ENCODE assay signal across 31 mouse cellular contexts in genomic region chr2:3132473-3132872, GRCm38 (mm10). TPM values are rescaled to one million over a fixed set of nuclear protein-coding genes. Genes with fewer than 3 reads are reported as not detected.
DNase-seq lines count a peak whose midpoint lies in the region; ATAC-seq and TF ChIP-seq lines count a peak whose summit lies in the region.
"Had no signal": no experiment of that assay in that cellular context is flagged by ENCODE, and none has a peak within 500 bp of the region (broad histone marks: within the 10 kb centered on the region; RNA-seq: fewer than 3 reads in every experiment).

No protein-coding gene starts in this region.

- no peak overlapping the region for H3K9ac ChIP-seq in forebrain, embryonic 14.5 days (ENCODE audit: low read length)
- H3K9ac ChIP-seq in forebrain, embryonic 11.5 days (ENCODE audit: low read length): no peak overlapping the region
- no peak overlapping the region for H3K9ac ChIP-seq in forebrain, postnatal 0 days
- H3K9ac ChIP-seq: embryonic facial prominence, embryonic 12.5 days; heart, embryonic 12.5 days; limb, embryonic 13.5 days; lung, embryonic 15.5 days; neural tube, embryonic 12.5 days had no signal

- H3K9me3 ChIP-seq in forebrain, embryonic 14.5 days (replicated peaks; ENCODE audit: control insufficient read depth, low read length): no peaks in the 10 kb centered on the region
- no peaks in the 10 kb centered on the region for H3K9me3 ChIP-seq in forebrain, embryonic 11.5 days (ENCODE audit: control insufficient read depth, low read length)
- H3K9me3 ChIP-seq in forebrain, postnatal 0 days (ENCODE audit: low read length): no peaks in the 10 kb centered on the region
- H3K9me3 ChIP-seq: embryonic facial prominence, embryonic 12.5 days; heart, embryonic 12.5 days; hindbrain, embryonic 10.5 days; limb, embryonic 13.5 days; lung, embryonic 15.5 days; midbrain, embryonic 10.5 days; neural tube, embryonic 12.5 days had no signal

- H3K27ac ChIP-seq in forebrain, embryonic 14.5 days (ENCODE audit: low read depth, low read length): no peak overlapping the region
- H3K27ac ChIP-seq in forebrain, embryonic 11.5 days (ENCODE audit: low read depth, low read length): no peak overlapping the region
- no peak overlapping the region for H3K27ac ChIP-seq in forebrain, postnatal 0 days (ENCODE audit: low read depth, low read length)
- H3K27ac ChIP-seq: embryonic facial prominence, embryonic 12.5 days; heart, adult 2 months; hindbrain, embryonic 10.5 days; limb, embryonic 13.5 days; lung, embryonic 15.5 days; midbrain, embryonic 10.5 days; neural tube, embryonic 12.5 days had no signal

- 0 out of 2 replicates have a peak, but pooled peaks have one; percentile 14 for ATAC-seq in forebrain, embryonic 14.5 days
- no peak for ATAC-seq in forebrain, embryonic 11.5 days (replicated peaks; ENCODE audit: low FRiP score)
- ATAC-seq in forebrain, postnatal 0 days: peak; percentile 74
- ATAC-seq: activated CD4-positive, CD25-positive, alpha-beta regulatory T cell, adult 4 months; hindbrain, embryonic 16.5 days had no signal

- intact Hi-C loops in left cerebral cortex, postnatal 4 days (cut with DNase I): no loop called here

- no peaks in the 10 kb centered on the region for H3K36me3 ChIP-seq in forebrain, embryonic 14.5 days (ENCODE audit: control insufficient read depth, insufficient read depth, low read length)
- H3K36me3 ChIP-seq in forebrain, embryonic 11.5 days (ENCODE audit: control insufficient read depth, insufficient read depth, low read length): no peaks in the 10 kb centered on the region
- H3K36me3 ChIP-seq in forebrain, postnatal 0 days (ENCODE audit: insufficient read depth): no peaks in the 10 kb centered on the region
- H3K36me3 ChIP-seq: embryonic facial prominence, embryonic 12.5 days; heart, embryonic 12.5 days; hindbrain, embryonic 10.5 days; limb, embryonic 13.5 days; lung, embryonic 15.5 days; midbrain, embryonic 10.5 days; neural tube, embryonic 12.5 days had no signal

- peaks cover 2% of the 10 kb centered on the region; the same call in 1 of the 2 replicates for H3K4me1 ChIP-seq in forebrain, embryonic 14.5 days (ENCODE audit: control insufficient read depth, insufficient read depth, low read length)
- peaks cover 3% of the 10 kb centered on the region; the same call in 1 of the 2 replicates for H3K4me1 ChIP-seq in forebrain, embryonic 11.5 days (replicated peaks; ENCODE audit: control insufficient read depth, insufficient read depth, low read length)
- no peaks in the 10 kb centered on the region for H3K4me1 ChIP-seq in forebrain, postnatal 0 days (ENCODE audit: insufficient read depth)

- no peaks in the 10 kb centered on the region for H3K27me3 ChIP-seq in forebrain, embryonic 14.5 days (replicated peaks; ENCODE audit: control insufficient read depth, insufficient read depth, low read length)
- H3K27me3 ChIP-seq in forebrain, embryonic 11.5 days (ENCODE audit: control insufficient read depth, insufficient read depth, low read length): no peaks in the 10 kb centered on the region
- H3K27me3 ChIP-seq in forebrain, postnatal 0 days (ENCODE audit: insufficient read depth, low read length): no peaks in the 10 kb centered on the region
- H3K27me3 ChIP-seq: CH12.LX; embryonic facial prominence, embryonic 12.5 days; heart, embryonic 12.5 days; limb, embryonic 13.5 days; lung, embryonic 15.5 days; neural tube, embryonic 12.5 days had no signal

- no peak overlapping the region for H3K4me2 ChIP-seq in forebrain, embryonic 14.5 days (ENCODE audit: low read length)
- no peak overlapping the region for H3K4me2 ChIP-seq in forebrain, embryonic 11.5 days (ENCODE audit: low read depth, low read length, severe bottlenecking)
- H3K4me2 ChIP-seq in forebrain, postnatal 0 days (ENCODE audit: low read depth): no peak overlapping the region
- H3K4me2 ChIP-seq: embryonic facial prominence, embryonic 12.5 days; heart, embryonic 12.5 days; limb, embryonic 13.5 days; liver, embryonic 11.5 days; lung, embryonic 15.5 days; neural tube, embryonic 12.5 days had no signal

- DNase-seq in cerebellum, adult 11-12 months: peak; percentile 26
- no peak for DNase-seq in cerebellum, adult 11 months
- no peak for DNase-seq in forebrain, embryonic 14.5 days (ENCODE audit: low spot score)
- DNase-seq in forebrain, embryonic 11.5 days (ENCODE audit: low spot score): no peak
- DNase-seq in left cerebral cortex, postnatal 4 days: peak; percentile 17
- no peak for DNase-seq in left cerebral cortex, adult 8-10 months (ENCODE audit: low spot score in 2 of 2)
- DNase-seq in forebrain, postnatal 0 days: peak; percentile 29
- DNase-seq in spleen, postnatal 36 days (ENCODE audit: low spot score in 2 of 2): no peak
- DNase-seq: adrenal gland, adult 2 months; adrenal gland, postnatal 36 days; embryo, embryonic 11 days; heart, adult 2 months; heart, postnatal 10 days; kidney, adult 2 months; kidney, postnatal 36 days; right cerebral cortex, adult 18-20 months; right cerebral cortex, postnatal 4 days; thymus, adult 2 months; thymus, postnatal 36 days had no signal

- WGBS in forebrain, embryonic 14.5 days: 76% methylated on average over 9 of the region's 9 CpGs
- 89% methylated on average over 9 of the region's 9 CpGs for WGBS in forebrain, embryonic 11.5 days
- WGBS in forebrain, postnatal 0 days: 71% methylated on average over 9 of the region's 9 CpGs

- TF ChIP-seq CTCF in forebrain, postnatal 0 days (IDR thresholded peaks at IDR 0.05; ENCODE audit: low read depth): no peak

- no peak overlapping the region for H3K4me3 ChIP-seq in forebrain, embryonic 14.5 days (ENCODE audit: low read depth, low read length)
- H3K4me3 ChIP-seq in forebrain, embryonic 11.5 days (ENCODE audit: low read depth, low read length): no peak overlapping the region
- H3K4me3 ChIP-seq in forebrain, postnatal 0 days (ENCODE audit: low read depth, low read length): no peak overlapping the region
- H3K4me3 ChIP-seq: embryonic facial prominence, embryonic 12.5 days; heart, adult 2 months; heart, embryonic 12.5 days; hindbrain, embryonic 10.5 days; limb, embryonic 13.5 days; lung, embryonic 15.5 days; midbrain, embryonic 10.5 days; myocyte; neural tube, embryonic 12.5 days had no signal

RNA-seq across cellular contexts. Expression of gene Fam171a1, which starts 18.4 kb away (rescaled TPM):
- 23.9 and 26.1 TPM in 2 replicates for polyA plus RNA-seq in forebrain, embryonic 14.5 days (2014; fragmentation: Nextera tagmentation; extraction: Ambion mirVana)
- polyA plus RNA-seq in forebrain, embryonic 11.5 days (2014; fragmentation: Nextera tagmentation; extraction: Ambion mirVana): 34.7 and 35.9 TPM in 2 replicates
- 10 to 100 TPM; 59.8 to 60.8 TPM for total RNA-seq in left cerebral cortex, postnatal 4 days (2021)
- total RNA-seq in left cerebral cortex, adult 8-10 months (2022): 10 to 100 TPM; 68.3 to 79.5 (median 69.0) TPM
- 43.7 and 53.5 TPM in 2 replicates for total RNA-seq in forebrain, postnatal 0 days (2014; rRNA removed)
- 21.7 and 32.1 TPM in 2 replicates for polyA plus RNA-seq in forebrain, postnatal 0 days (2015; fragmentation: Nextera tagmentation; extraction: Ambion mirVana)
- polyA plus RNA-seq: activated CD4-positive, CD25-positive, alpha-beta regulatory T cell, adult 4 months had no signal

Comparison
In these comparisons a context has a peak if more than half of its experiments do, and no peak if none do; other contexts are left out.
1. DNase-seq: peak in cerebellum, adult 11-12 months (single experiment), left cerebral cortex, postnatal 4 days (single experiment) and forebrain, postnatal 0 days (single experiment); none in cerebellum, adult 11 months (single experiment), forebrain, embryonic 14.5 days (single experiment), forebrain, embryonic 11.5 days (single experiment), left cerebral cortex, adult 8-10 months (0 of 2) and spleen, postnatal 36 days (0 of 2).